Mouse (Mus musculus) testis, adult 2 months (tissue): ENCODE results near the gene Asb17. TPM values are rescaled to one million over a fixed set of nuclear protein-coding genes. Genes with fewer than 3 reads are reported as not detected.

Source experiments
- H3K27ac ChIP-seq: fragments of 200-500 bp; 2 replicates; pipeline ENCODE4 v1.5.1; 2012; ENCODE audit warnings: low read depth, low read length; ENCODE audit not compliant: control insufficient read depth, insufficient read depth
- H3K27me3 ChIP-seq: fragments of 200-500 bp; 2 replicates; pipeline ENCODE4 v1.6.1; 2012; ENCODE audit warnings: mild to moderate bottlenecking, low read length, moderate library complexity; ENCODE audit not compliant: control insufficient read depth, insufficient read depth
- H3K36me3 ChIP-seq: fragments of 200-500 bp; 2 replicates; pipeline ENCODE4 v1.6.1; 2012; ENCODE audit warnings: mild to moderate bottlenecking, low read length; ENCODE audit not compliant: control insufficient read depth, insufficient read depth
- H3K4me1 ChIP-seq: fragments of 200-500 bp; 2 replicates; pipeline ENCODE4 v1.6.1; 2012; ENCODE audit warnings: low read length; ENCODE audit not compliant: control insufficient read depth, insufficient read depth
- H3K4me3 ChIP-seq: fragments of 200-500 bp; 2 replicates; pipeline ENCODE4 v1.5.1; 2012; ENCODE audit warnings: low read depth, mild to moderate bottlenecking, low read length, moderate library complexity, mixed read lengths; ENCODE audit not compliant: control insufficient read depth
- CTCF ChIP-seq: fragments of 200-500 bp; IDR thresholded peaks from 2 replicates; pipeline ENCODE4 v1.5.1; 2012; ENCODE audit warnings: low read depth, mild to moderate bottlenecking, inconsistent platforms, low read length, moderate library complexity; ENCODE audit not compliant: control insufficient read depth, insufficient read depth, insufficient replicate concordance
- POLR2A ChIP-seq: fragments of 200-500 bp; IDR thresholded peaks from 2 replicates; pipeline ENCODE4 v1.6.1; 2012; ENCODE audit warnings: low read depth, mild to moderate bottlenecking, inconsistent platforms, low read length, moderate library complexity; ENCODE audit not compliant: control insufficient read depth
- polyA plus RNA-seq: library from polyadenylated mRNA; depleted of rRNA; stranded (reverse); fragments of >200 nt; gene quantifications from 2 replicates; pipeline ENCODE4 v1.2.3, GENCODE M21; 2012

Asb17 gene
- polyA plus RNA-seq, 1 experiment: 160 TPM

DNA sequence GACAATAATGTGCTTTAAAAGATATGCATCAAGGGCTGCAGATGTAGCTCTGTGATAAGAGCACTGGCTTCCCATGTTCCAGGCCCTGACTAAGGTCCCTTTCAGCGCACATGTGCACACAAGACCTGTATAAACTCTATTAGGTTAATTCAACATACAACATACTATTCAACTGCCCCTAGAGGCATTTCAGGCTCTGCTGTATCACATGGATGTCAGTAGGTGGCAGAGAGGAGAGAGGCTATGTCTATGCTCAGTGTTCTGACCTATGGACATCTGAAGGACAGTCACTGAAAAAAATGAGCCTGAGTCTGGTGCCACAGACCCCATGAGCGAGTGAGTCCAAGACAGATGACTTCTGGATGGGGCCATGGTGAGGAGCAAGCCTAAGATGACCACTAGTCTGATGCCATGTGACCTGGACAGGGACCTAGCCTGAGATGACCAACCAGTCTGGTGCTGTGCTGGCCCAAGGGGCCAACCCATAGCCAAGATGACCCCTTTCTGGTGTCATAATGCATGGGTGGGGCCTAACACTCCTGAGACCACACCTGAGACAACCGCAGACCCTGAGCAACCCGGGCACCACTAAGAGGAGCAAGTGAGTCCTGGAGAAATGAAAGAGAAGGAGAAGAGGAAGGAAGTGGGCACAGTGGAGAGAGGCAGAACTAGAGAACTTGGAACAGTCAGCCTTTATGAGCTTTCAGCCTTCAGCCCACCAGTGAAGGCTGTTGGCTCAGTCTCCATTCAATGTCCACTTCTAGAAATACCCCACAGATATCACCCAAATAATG, 20.8 kb downstream of the Asb17 start:
- peak overlapping the region; percentile 83 for H3K27ac ChIP-seq
- TF ChIP-seq POLR2A (peak; percentile 78; the same call in 1 of the 2 replicates), CTCF (no peak)
- H3K4me1 ChIP-seq: no peaks in the 10 kb centered on the region
- peak overlapping the region; percentile 72 for H3K4me3 ChIP-seq
- no peaks in the 10 kb centered on the region for H3K27me3 ChIP-seq
- no peaks in the 10 kb centered on the region for H3K36me3 ChIP-seq

DNA sequence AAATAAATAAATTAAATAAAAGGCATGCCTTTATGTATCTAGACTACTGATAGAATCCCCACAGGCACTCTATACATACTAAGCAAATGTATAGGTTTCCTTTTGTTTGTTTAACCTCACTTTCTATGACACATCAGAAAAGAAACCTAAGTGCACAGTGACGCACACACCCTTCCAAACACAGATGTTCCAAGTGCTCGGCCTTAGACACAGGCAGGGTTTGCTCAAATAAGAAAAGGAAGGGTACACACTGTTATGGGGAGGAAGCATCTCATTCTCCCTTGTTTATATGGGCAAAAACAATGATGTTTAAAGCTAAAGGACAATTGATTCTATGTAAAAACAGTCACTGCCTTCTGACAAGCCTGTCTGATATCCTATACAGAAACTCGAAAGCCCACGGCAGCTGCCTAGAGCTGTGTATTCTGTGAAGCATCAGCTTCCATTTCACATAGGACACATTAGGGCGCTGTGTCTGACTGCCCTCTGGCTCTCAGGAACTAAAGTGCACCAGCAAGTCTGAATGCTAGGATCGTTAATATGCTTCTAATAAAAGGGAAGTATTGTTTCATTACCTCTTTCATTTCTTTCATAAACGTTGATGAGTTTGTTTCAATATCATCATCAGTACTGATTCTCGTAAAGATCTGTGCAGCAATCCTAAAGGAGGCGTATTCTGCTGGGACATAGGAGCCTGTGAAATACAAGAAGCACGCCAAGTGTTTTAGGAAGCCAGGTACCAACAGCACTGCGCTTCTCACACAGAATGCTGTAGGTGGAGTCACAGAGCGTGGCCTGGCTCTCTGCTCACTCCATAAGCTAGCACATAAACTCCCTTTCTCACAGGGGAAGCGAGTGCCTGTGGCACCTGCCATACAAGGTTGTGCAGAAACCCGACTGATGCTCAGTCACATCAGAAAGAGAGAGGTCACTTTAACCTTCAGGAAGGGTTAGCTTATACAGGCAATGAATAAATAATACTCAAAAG, 23.4 kb downstream of the Asb17 start:
- no peak overlapping the region for H3K4me3 ChIP-seq
- H3K27ac ChIP-seq: no peak overlapping the region
- no peaks in the 10 kb centered on the region for H3K4me1 ChIP-seq
- no peaks in the 10 kb centered on the region for H3K27me3 ChIP-seq
- TF ChIP-seq POLR2A (no peak), CTCF (no peak)
- no peaks in the 10 kb centered on the region for H3K36me3 ChIP-seq

DNA sequence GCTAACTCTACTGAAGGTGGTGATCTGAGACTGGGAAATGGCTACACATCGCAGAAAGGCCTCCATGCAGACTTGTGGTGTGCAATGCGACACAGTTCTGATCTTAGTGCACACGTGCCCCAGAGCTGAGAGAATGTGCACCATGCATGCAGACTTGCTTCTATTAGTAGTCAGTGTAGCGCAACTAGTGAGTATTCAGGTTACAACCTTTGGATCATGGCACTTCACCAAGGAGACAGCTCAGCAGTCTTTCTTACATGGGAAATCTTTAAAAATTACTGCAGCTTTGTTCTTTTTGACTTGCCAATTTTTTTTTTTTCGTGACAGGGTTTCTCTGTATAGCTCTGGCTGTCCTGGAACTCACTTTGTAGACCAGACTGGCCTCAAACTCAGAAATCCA, 27.4 kb downstream of the Asb17 start:
- no peaks in the 10 kb centered on the region for H3K27me3 ChIP-seq
- no peaks in the 10 kb centered on the region for H3K36me3 ChIP-seq
- no peak overlapping the region for H3K4me3 ChIP-seq
- H3K27ac ChIP-seq: no peak overlapping the region
- H3K4me1 ChIP-seq: no peaks in the 10 kb centered on the region
- TF ChIP-seq POLR2A (no peak), CTCF (no peak)

DNA sequence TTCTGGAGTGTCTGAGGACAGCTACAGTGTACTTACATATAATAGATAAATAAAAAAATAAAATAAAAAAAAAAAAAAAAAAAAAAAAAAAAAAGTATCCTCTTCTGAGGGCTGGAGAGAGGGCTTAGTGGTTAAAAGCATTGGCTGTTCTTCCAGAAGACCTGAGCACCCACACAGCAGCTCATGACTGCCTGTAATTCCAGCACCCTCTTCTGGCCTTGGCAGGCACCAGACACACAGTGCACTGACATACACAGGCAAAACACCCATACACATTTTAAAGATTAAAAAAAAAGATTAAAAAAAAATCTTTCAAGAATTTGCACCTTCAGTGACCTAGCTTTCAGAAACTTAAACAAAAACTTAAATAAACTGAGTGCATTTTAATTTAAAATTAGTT, 42.3 kb downstream of the Asb17 start:
- H3K4me3 ChIP-seq: no peak overlapping the region
- H3K4me1 ChIP-seq: no peaks in the 10 kb centered on the region
- H3K36me3 ChIP-seq: no peaks in the 10 kb centered on the region; the same call in 1 of the 2 replicates
- no peak overlapping the region for H3K27ac ChIP-seq
- TF ChIP-seq CTCF: no peak
- no peak for TF ChIP-seq POLR2A
- no peaks in the 10 kb centered on the region for H3K27me3 ChIP-seq

DNA sequence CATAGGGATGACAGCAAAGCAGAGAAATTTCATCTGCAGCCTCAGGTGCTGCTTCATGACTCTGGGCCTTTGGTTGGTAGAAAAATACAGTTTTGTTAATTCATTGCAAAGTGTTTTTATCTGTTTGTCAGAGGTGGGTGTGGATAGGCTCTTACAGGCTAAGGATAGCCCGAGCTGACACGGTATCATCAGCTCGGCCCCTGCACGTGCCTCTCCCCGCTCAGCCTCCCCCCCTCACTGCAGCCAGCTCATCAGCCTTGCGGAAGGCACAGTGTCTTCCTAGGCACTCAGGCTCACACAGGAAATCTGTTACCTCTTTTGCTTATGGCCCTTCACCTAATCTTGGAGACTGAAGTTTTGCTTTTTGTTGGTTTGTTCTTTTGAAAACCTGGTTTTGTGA, 44.1 kb downstream of the Asb17 start:
- Histone ChIP-seq H3K4me1 (no peaks in the 10 kb centered on the region), H3K27ac (no peak overlapping the region), H3K36me3 (no peaks in the 10 kb centered on the region), H3K4me3 (no peak overlapping the region), H3K27me3 (no peaks in the 10 kb centered on the region)
- TF ChIP-seq POLR2A (no peak), CTCF (no peak)

DNA sequence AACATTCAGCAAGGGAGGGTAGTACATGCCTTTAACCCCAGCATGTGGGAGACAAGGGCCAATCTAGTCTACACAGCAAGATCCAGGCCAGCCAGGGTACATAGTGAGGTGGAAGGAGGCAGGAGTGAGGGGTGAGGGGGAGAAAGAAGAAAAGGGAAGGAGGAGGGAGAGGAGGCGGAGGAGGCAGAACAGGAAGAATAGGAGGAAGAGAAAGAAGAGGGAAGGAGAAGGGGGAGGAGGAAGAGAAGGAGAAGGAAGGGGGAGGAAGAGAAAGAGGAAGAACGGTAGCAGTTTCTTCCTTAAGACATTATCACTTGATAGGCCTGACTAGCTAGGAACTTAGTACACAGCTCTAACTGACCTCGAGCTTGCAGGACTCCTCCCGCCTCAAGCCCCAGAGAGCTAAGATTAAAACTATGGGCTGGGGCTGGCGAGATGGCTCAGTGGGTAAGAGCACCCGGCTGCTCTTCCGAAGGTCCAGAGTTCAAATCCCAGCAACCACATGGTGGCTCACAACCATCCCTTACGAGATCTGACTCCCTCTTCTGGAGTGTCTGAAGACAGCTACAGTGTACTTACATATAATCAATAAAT, 45.3 kb downstream of the Asb17 start:
- no peak overlapping the region for H3K4me3 ChIP-seq
- no peak for TF ChIP-seq CTCF
- no peak for TF ChIP-seq POLR2A
- H3K27ac ChIP-seq: no peak overlapping the region
- H3K4me1 ChIP-seq: no peaks in the 10 kb centered on the region
- H3K27me3 ChIP-seq: no peaks in the 10 kb centered on the region
- H3K36me3 ChIP-seq: no peaks in the 10 kb centered on the region

DNA sequence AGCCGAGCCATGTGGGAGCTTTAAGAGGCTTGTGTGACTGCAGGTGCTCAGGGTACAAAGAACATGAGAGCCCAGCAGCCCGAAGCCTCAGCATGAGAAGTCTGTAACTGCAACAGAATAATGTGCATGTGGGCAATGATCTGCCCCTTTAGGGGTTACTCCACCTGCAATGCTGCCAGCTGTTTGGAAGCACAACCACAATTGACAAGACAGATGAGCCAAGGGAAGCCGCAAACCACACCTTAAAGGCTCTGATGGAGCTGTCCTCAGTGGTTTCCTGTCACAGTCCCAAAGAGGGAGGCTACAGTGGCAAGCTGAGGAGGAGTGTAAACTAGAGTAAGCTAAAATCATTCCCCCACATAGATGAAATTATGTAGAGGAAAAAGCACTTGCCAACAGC, 51.4 kb downstream of the Asb17 start:
- no peaks in the 10 kb centered on the region for H3K4me1 ChIP-seq
- H3K4me3 ChIP-seq: no peak overlapping the region
- H3K27ac ChIP-seq: no peak overlapping the region
- TF ChIP-seq POLR2A: no peak
- TF ChIP-seq CTCF: no peak
- no peaks in the 10 kb centered on the region for H3K27me3 ChIP-seq
- no peaks in the 10 kb centered on the region for H3K36me3 ChIP-seq
